Mouse (Mus musculus): ENCODE data around the gene Slc29a4. TPM values are rescaled to one million over a fixed set of nuclear protein-coding genes. Genes with fewer than 3 reads are reported as not detected.

The Slc29a4 gene
- polyA plus RNA-seq, 1 experiment from 2014 or later, result 1.5 TPM

DNA sequence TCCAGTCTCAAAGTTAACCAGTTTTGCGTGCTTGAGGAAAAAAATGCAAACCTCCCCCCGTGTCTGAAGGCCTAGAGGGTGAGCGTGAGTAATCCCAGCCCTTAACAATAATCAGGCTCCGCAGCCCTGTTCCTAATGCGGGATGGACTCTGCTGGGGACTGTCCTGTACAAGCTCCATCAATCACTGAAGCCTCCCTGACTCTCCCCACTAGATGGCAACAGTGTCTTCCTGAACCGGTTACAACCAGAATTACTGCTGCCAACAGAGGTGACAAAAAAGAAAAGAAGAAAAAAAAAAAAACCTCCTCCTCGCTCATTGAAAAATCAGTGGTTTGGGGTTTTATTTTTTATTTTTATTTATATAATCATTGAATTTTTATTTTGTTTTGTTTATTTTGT lies 75.6 kb downstream of the Slc29a4 start:
- H3K27ac ChIP-seq (replicated peaks), result no peak overlapping the region
- no peak overlapping the region for H3K4me2 ChIP-seq (replicated peaks; ENCODE audit: low read depth)
- no peak overlapping the region for H3K4me3 ChIP-seq (ENCODE audit: low read depth, low read length)
- peaks cover 48% of the 10 kb centered on the region for H3K36me3 ChIP-seq (ENCODE audit: control insufficient read depth, insufficient read depth, low read length)
- ATAC-seq (ENCODE audit: low FRiP score, low TSS enrichment), result peak; percentile 41; the same call in 1 of the 2 replicates
- H3K4me1 ChIP-seq (replicated peaks; ENCODE audit: control insufficient read depth, insufficient read depth), result 0 out of 2 replicates have a peak, but pooled peaks cover 2% of the 10 kb centered on the region
- no peaks in the 10 kb centered on the region for H3K9me3 ChIP-seq (ENCODE audit: control insufficient read depth, low read length)
- TF ChIP-seq CTCF (IDR thresholded peaks at IDR 0.05; ENCODE audit: low read depth) (peak; percentile 84), EP300 (optimal IDR thresholded peaks at IDR 0.05) (no peak)
- WGBS, result 19% methylated on average over 7 of the region's 7 CpGs
- no peaks in the 10 kb centered on the region for H3K27me3 ChIP-seq (ENCODE audit: control insufficient read depth, insufficient read depth, low read length)
- H3K9ac ChIP-seq (ENCODE audit: low read length), result no peak overlapping the region
- peak; percentile 74 for DNase-seq (ENCODE audit: low spot score)

DNA sequence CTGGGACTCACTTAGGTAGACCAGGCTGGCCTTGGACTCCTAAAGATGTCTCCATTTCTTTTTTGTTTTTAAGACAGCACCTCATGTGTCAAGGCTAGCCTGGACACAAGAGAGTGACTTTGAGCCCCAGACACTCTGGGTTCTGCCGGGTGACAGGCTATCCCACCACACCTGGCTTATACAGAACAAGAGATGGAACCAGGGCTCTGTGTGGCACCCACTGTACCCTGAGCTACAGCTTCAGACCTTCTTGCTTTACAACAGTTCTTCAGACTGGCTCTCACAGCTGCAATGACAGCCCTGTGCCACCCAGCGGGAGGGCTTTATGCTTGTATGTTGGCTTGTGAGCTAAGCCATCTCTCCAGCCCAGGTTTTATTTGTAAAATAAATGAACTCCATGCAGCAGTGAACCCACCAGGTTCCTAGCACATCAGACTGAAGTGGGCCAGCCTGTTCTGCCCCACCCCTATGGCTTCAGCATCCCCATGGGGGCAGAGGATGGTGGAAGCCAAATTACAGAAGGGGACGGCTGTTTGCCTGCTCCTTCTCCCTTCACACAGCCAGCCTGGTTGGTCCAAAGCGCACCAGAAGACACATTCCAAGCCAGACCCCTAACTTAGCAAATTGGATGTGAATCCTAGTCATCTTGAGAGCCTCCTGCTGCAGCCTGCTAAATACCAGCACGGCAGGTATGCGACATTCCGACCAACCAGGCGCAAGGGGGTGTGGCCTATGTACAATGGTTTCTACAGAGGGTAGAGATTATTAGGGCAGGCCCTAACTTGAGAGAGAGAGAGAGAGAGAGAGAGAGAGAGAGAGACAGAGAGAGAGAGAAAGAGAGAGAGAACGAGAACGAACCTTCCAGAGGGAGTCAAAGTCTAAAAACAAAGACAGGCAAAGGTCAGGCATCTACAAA lies 76.3 kb downstream of the Slc29a4 start:
- H3K27ac ChIP-seq (replicated peaks), result peak overlapping the region; percentile 73
- TF ChIP-seq CTCF (IDR thresholded peaks at IDR 0.05; ENCODE audit: low read depth) (no peak), EP300 (optimal IDR thresholded peaks at IDR 0.05) (no peak)
- no peaks in the 10 kb centered on the region for H3K9me3 ChIP-seq (ENCODE audit: control insufficient read depth, low read length)
- H3K4me3 ChIP-seq (ENCODE audit: low read depth, low read length), result no peak overlapping the region
- H3K9ac ChIP-seq (ENCODE audit: low read length), result no peak overlapping the region
- WGBS, result 45% methylated on average over 10 of the region's 10 CpGs
- DNase-seq (ENCODE audit: low spot score) (peak; percentile 55), ATAC-seq (ENCODE audit: low FRiP score, low TSS enrichment) (no peak)
- 0 out of 2 replicates have a peak, but pooled peaks cover 2% of the 10 kb centered on the region for H3K4me1 ChIP-seq (replicated peaks; ENCODE audit: control insufficient read depth, insufficient read depth)
- peaks cover 50% of the 10 kb centered on the region for H3K36me3 ChIP-seq (ENCODE audit: control insufficient read depth, insufficient read depth, low read length)
- H3K27me3 ChIP-seq (ENCODE audit: control insufficient read depth, insufficient read depth, low read length), result no peaks in the 10 kb centered on the region
- H3K4me2 ChIP-seq (replicated peaks; ENCODE audit: low read depth), result no peak overlapping the region

DNA sequence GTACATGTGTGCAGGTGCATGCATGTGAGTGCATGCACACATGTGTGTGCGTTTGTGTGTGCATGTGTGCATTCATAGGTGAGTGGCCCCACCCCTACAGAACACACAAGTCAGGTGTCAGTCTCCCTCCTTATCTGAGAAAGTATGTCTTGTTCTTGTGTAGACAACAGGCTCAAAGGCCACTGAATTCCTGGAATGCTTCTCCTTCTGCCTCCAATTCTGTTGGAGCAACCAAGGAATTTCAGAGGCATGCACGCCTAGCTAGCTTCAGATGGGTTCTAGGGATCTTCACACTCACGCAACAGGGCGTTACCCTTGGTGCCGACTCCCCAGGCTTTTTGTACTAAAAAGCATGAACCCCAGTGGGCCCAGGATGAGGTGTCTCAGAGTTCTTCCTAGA lies 77.3 kb downstream of the Slc29a4 start:
- no peak overlapping the region for H3K9ac ChIP-seq (ENCODE audit: low read length)
- no peak overlapping the region for H3K4me2 ChIP-seq (replicated peaks; ENCODE audit: low read depth)
- H3K27me3 ChIP-seq (ENCODE audit: control insufficient read depth, insufficient read depth, low read length), result no peaks in the 10 kb centered on the region
- peak overlapping the region; percentile 45; the same call in 1 of the 2 replicates for H3K27ac ChIP-seq (replicated peaks)
- H3K4me3 ChIP-seq (ENCODE audit: low read depth, low read length), result no peak overlapping the region
- no peaks in the 10 kb centered on the region for H3K9me3 ChIP-seq (ENCODE audit: control insufficient read depth, low read length)
- H3K36me3 ChIP-seq (ENCODE audit: control insufficient read depth, insufficient read depth, low read length), result peaks cover 45% of the 10 kb centered on the region
- WGBS, result 41% methylated on average over 5 of the region's 5 CpGs
- DNase-seq (ENCODE audit: low spot score), result no peak
- H3K4me1 ChIP-seq (replicated peaks; ENCODE audit: control insufficient read depth, insufficient read depth), result 0 out of 2 replicates have a peak, but pooled peaks cover 2% of the 10 kb centered on the region
- ATAC-seq (ENCODE audit: low FRiP score, low TSS enrichment), result no peak
- TF ChIP-seq EP300 (optimal IDR thresholded peaks at IDR 0.05), result no peak

DNA sequence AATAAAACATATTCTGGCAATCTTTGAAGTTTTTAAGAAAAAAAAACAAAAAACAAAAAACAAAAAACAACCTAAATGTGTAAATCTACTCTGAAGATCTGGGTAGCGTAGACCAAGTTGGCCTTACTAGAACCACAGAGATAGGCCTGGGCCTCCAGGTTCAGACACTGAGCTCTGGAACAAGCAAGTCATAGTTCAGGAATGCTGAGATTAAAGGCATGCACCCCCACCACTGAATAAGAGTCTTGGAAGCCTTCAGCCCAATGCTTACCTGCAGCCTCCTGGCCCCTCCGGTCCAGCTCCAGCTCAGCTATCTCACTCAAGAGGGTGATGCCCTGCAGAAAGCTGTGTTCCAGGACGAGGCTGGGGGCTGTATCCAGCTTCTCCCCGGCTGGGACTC lies 78.7 kb downstream of the Slc29a4 start:
- Histone ChIP-seq H3K27me3 (ENCODE audit: control insufficient read depth, insufficient read depth, low read length) (no peaks in the 10 kb centered on the region), H3K9ac (ENCODE audit: low read length) (no peak overlapping the region), H3K27ac (replicated peaks) (no peak overlapping the region), H3K4me3 (ENCODE audit: low read depth, low read length) (no peak overlapping the region), H3K36me3 (ENCODE audit: control insufficient read depth, insufficient read depth, low read length) (peaks cover 43% of the 10 kb centered on the region), H3K9me3 (ENCODE audit: control insufficient read depth, low read length) (no peaks in the 10 kb centered on the region), H3K4me2 (replicated peaks; ENCODE audit: low read depth) (no peak overlapping the region), H3K4me1 (replicated peaks; ENCODE audit: control insufficient read depth, insufficient read depth) (0 out of 2 replicates have a peak, but pooled peaks cover 2% of the 10 kb centered on the region)
- DNase-seq (ENCODE audit: low spot score) (no peak), ATAC-seq (ENCODE audit: low FRiP score, low TSS enrichment) (no peak)
- WGBS, result 71% methylated on average over 4 of the region's 4 CpGs
- TF ChIP-seq EP300 (optimal IDR thresholded peaks at IDR 0.05) (no peak), CTCF (IDR thresholded peaks at IDR 0.05; ENCODE audit: low read depth) (no peak)

DNA sequence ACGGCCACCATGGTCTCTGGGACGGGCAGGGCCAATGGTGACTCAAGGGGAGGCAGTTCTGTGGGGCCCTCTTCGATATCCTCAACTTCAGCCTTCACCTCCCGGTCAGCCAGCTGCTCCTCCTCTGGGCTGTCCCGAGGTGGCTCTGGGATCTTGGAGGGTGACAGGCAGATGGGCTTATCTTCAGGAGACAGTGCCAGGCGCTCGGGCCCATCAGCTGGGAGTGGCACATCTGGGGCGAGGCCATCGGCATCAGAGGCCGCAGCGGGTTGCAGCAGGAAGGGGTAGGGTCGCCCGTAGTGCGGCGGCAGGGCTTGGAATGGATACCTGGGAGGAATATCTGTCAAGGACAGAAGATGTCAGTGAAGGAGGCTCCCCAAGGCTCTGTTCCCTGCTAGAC lies 79.7 kb downstream of the Slc29a4 start:
- H3K4me3 ChIP-seq (ENCODE audit: low read depth, low read length), result no peak overlapping the region
- TF ChIP-seq CTCF (IDR thresholded peaks at IDR 0.05; ENCODE audit: low read depth) (no peak), EP300 (optimal IDR thresholded peaks at IDR 0.05) (no peak)
- H3K27ac ChIP-seq (replicated peaks), result no peak overlapping the region
- H3K9me3 ChIP-seq (ENCODE audit: control insufficient read depth, low read length), result no peaks in the 10 kb centered on the region
- DNase-seq (ENCODE audit: low spot score), result no peak
- ATAC-seq (ENCODE audit: low FRiP score, low TSS enrichment), result no peak
- 82% methylated on average over 15 of the region's 15 CpGs for WGBS
- no peaks in the 10 kb centered on the region for H3K27me3 ChIP-seq (ENCODE audit: control insufficient read depth, insufficient read depth, low read length)
- no peak overlapping the region for H3K9ac ChIP-seq (ENCODE audit: low read length)
- peaks cover 42% of the 10 kb centered on the region for H3K36me3 ChIP-seq (ENCODE audit: control insufficient read depth, insufficient read depth, low read length)
- no peak overlapping the region for H3K4me2 ChIP-seq (replicated peaks; ENCODE audit: low read depth)
- H3K4me1 ChIP-seq (replicated peaks; ENCODE audit: control insufficient read depth, insufficient read depth), result 0 out of 2 replicates have a peak, but pooled peaks cover 2% of the 10 kb centered on the region

Other genes with a start within 250 kb of the Slc29a4 start
- 4.2 and 5.0 TPM in 2 replicates for gene Ap5z1, start 228.6 kb upstream of the Slc29a4 start, polyA plus RNA-seq (2015; fragmentation: Nextera tagmentation; extraction: Ambion mirVana)
- not detected in 2 replicates for gene Papolb, start 162.4 kb upstream of the Slc29a4 start, polyA plus RNA-seq (2015; fragmentation: Nextera tagmentation; extraction: Ambion mirVana)
- 0.36 and 0.44 TPM in 2 replicates for gene Radil, start 141.4 kb upstream of the Slc29a4 start, polyA plus RNA-seq (2015; fragmentation: Nextera tagmentation; extraction: Ambion mirVana)
- gene Mmd2, start 83.7 kb upstream of the Slc29a4 start, polyA plus RNA-seq (2015; fragmentation: Nextera tagmentation; extraction: Ambion mirVana), result 1.2 and 1.3 TPM in 2 replicates
- gene Wipi2, start 64.8 kb upstream of the Slc29a4 start, polyA plus RNA-seq (2015; fragmentation: Nextera tagmentation; extraction: Ambion mirVana), result 33.4 and 33.6 TPM in 2 replicates
- 12.0 and 12.5 TPM in 2 replicates for gene Tnrc18, start 125.2 kb downstream of the Slc29a4 start, polyA plus RNA-seq (2015; fragmentation: Nextera tagmentation; extraction: Ambion mirVana)
- 5.0 and 5.3 TPM in 2 replicates for gene Fbxl18, start 202.9 kb downstream of the Slc29a4 start, polyA plus RNA-seq (2015; fragmentation: Nextera tagmentation; extraction: Ambion mirVana)
- 14,823 and 16,187 TPM in 2 replicates for gene Actb, start 214.2 kb downstream of the Slc29a4 start, polyA plus RNA-seq (2015; fragmentation: Nextera tagmentation; extraction: Ambion mirVana)